Mouse (Mus musculus) naive thymus-derived CD4-positive, alpha-beta T cell, adult 2 months (primary cell): ENCODE results near the gene Mfn1.

Experiments
- DNase-seq: peaks from one replicate; pipeline ENCODE4 v3.0.0-alpha.2; 2011; ENCODE audit warnings: low read depth

The Mfn1 gene

GRCm38 (mm10) chr3:32529303-32529898 lies at the start of gene Mfn1:
Gene Mfn1, plus strand, starts transcription at chr3:32529465.
- peak; percentile 94 for DNase-seq

DNA sequence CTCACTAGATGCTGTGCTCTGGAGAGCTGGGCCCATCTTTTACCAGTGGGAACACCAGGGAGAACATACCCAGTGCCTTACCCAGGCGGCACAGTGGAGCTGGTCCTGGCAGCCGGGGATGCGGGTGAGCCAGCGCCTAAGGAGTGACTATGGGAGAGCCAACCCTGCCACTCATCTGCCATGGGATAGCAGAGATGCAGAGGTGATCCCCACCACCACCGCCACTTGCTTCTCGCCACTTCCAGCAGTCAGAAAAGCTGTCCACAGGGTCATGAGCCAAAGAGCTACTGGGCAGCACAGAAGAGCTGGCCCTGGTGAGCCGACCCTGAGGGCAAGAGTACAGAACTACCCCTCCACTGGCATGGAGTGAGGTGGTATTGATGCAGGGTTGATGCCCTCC lies 49.3 kb upstream of the Mfn1 start:
- no peak for DNase-seq

- DNase-seq, result no peak
These were observed 46.2 kb upstream of the Mfn1 start for GRCm38 (mm10) chr3:32483035-32483434.

DNA sequence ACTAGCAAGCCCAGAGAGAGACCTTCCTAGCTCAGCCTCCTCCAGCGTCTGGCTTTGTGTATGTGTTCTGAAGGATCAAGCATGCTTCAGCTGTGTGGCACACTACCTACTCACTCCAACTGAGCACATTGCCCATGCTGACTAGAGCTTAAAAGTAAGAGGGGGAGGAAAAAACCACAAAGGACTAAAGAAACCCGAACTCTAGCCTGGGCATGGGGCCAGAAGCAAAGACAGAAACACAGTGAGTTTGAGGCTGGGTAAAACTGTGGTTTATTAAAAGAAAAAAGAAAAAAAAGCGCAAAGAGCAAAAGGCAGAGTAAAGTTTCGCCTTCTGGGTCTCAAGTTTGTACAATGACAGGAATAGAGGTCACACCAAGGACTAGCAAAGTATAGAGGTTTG lies 42.7 kb upstream of the Mfn1 start:
- no peak for DNase-seq

DNA sequence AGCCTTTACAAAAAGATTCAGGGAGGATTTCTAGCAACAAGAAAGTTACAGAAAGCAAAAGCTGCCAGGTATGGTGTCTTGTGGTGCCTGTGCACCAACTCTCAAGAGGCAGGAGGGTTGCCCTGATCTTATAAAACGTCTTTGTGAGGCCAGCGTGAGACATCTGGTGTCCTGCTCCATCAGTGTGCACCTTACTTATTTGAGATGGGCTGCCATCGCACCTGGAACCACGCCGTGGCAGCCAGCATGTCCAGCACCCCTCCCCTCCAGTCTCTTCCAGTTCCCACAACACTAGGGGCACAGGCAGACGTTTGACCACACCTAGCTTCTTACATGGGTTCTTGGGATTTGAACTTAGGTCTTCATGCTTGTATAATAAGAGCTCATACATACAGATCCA lies 41.1 kb upstream of the Mfn1 start:
- no peak for DNase-seq

GRCm38 (mm10) chr3:32490076-32490927 lies 39.0 kb upstream of the Mfn1 start:
- DNase-seq, result no peak

DNA sequence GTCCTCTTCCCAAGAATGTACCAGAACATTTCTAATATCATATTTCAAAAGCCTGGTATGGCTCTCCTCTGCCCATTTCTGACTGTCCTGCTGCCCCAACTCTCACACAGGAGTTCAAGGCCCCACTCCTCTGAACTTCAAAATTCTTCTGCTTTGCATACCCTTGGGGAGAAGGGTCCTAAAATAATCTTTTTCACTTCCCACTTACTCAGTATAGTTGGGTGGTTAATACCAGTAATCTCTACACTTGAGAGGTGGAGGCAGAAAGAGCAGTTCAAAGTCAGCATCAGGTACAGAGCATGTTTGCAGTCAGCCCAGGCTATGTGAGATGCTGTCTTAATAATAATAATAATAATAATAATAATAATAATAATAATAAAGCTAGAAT lies 38.3 kb upstream of the Mfn1 start:
- no peak for DNase-seq

DNA sequence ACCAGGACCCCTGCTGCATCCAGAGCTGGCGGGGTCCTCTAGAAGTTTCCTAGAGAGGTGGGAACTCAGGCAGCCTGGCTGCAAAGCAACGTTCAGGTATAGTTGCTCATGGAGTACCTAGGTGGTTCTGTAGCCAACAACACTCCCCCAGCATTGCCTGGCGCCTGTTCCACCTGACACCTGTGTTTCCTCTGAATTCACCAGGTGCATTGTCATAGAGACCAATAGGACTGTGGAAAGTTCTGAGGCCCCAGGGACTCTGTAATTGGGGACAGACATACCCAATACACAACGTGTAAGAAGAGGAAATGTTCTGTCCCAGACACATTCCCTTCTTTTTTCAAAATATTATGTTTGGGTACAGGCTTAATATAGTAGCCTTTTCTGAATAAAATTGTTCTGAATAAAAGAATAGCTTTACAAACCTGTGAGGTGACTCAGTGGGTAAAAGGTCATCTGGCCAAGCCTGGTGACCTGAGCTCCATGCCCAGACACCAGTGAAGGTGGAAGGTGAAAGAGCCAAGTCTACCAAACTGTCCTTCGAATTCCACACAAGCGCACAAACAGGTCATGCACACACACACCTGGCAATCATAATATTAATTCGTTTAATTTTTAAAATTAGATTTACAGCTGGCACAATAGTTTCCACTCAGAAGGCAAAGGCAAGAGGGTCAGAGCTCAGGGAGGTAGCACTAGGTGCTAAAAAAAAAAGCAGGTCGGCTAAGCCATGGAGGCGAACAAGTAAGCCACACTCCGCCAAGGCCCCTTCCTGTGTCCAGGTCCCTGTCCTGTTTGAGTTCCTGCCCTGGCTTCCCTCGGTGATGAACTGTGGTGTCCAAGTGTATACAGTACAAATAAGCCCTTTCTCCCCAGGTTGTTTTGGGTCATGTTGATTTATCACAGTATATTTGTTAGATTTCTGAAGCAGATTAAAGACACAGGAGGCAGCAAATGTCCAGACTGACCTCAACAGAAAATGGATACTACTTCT lies 36.9 kb upstream of the Mfn1 start, which contains the start of gene Kcnmb3:
Kcnmb3 (minus strand) TSS at position 135 of the 994 bp plus-strand sequence.
- no peak for DNase-seq

GRCm38 (mm10) chr3:32494387-32495087 lies 34.7 kb upstream of the Mfn1 start:
- peak; percentile 30 for DNase-seq

DNA sequence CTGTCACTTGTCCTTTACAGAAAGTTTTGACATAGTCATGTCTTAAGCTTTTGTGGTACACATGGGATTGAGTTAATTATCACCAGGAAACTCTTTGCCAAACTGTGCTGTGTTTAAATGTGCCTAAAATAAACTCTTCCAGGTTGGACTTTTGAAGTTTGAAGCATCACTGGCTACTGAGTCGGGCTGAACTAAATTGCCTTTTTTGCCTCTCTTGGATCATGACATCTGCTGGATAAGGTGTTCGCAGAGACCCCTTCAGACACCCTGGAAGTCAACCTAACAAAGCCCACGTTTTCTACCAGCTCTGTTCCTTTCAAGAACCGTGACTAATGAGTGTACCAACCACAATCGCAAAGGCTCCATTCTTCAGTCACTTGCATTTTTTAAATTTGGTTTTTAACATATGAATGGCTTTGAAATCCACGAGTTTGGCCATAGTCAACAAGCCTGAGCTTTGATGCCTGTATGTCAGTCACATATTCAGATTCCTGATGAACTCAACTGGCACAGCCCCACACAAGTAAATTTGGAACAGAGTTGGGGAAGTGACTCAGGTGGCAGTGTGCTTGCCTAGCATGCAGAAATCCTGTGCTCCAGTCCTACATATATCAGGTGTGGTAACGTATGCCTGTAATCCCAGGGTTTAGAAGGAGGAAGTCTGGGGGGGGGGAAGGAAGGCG lies 34.0 kb upstream of the Mfn1 start:
- no peak for DNase-seq

DNA sequence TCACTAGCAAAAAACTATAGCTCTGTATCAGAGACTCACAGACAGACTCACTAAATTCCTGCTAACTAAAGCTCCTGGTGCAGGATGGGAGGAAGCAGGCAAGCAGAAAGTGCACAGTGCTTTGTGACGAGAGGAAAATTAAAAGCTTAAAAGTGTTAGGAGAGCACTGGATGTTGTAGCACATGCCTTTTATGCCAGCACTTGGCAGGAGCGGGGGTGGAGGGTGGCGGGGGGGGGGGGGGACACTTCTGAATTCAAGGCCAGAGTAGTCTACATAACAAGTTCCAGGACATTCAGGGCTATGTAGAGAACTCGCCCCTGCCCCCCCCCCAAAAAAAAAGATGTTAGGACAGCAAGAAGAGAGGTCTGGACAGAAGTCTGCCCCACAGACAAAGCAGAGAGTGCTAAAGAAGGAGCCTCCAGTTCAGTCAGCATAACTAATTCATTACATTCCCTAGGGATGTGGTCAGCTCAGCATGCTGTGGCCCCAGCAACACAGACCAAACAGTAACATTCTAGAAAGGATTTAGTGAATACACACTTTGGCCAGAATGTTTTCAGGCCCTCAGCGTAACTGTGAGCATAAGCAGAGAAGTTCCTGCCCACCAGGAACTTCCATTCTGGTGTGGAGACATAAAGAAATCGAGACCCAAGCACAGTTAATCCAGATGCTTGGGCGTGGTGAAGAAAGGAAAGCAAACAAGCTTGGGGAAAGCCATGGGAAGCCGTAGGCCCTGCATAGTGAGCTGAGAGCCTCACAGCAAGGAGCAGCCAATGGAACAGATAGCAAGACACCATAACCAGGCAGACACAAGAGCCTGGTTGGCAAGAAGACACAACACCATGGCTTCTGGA lies 33.2 kb upstream of the Mfn1 start:
- no peak for DNase-seq

DNA sequence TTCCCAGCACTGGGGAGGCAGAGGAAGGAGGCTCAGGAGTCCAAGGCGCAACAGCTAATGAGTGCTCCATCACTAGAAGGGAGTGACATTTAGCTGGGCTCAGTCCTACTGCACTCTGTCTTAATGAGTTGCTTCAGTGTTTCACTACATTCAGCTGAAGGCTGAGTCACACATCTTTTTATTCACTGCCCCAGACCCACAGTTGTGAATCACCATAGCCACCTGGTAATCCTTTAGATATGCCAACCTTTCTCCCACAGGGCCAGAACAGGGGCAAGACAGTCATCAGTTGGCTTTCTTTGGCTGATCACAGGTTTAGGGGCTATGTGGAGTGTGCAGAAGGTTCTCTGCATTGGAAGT lies 32.6 kb upstream of the Mfn1 start:
- no peak for DNase-seq

- DNase-seq, result no peak
These were observed 28.9 kb upstream of the Mfn1 start for GRCm38 (mm10) chr3:32500346-32500745.

- no peak for DNase-seq
These were observed 23.4 kb upstream of the Mfn1 start for GRCm38 (mm10) chr3:32505841-32506240.

GRCm38 (mm10) chr3:32506366-32507225 lies 22.7 kb upstream of the Mfn1 start:
- DNase-seq, result no peak

- peak; percentile 93 for DNase-seq
These were observed 20.5 kb upstream of the Mfn1 start for GRCm38 (mm10) chr3:32508666-32509324.

DNA sequence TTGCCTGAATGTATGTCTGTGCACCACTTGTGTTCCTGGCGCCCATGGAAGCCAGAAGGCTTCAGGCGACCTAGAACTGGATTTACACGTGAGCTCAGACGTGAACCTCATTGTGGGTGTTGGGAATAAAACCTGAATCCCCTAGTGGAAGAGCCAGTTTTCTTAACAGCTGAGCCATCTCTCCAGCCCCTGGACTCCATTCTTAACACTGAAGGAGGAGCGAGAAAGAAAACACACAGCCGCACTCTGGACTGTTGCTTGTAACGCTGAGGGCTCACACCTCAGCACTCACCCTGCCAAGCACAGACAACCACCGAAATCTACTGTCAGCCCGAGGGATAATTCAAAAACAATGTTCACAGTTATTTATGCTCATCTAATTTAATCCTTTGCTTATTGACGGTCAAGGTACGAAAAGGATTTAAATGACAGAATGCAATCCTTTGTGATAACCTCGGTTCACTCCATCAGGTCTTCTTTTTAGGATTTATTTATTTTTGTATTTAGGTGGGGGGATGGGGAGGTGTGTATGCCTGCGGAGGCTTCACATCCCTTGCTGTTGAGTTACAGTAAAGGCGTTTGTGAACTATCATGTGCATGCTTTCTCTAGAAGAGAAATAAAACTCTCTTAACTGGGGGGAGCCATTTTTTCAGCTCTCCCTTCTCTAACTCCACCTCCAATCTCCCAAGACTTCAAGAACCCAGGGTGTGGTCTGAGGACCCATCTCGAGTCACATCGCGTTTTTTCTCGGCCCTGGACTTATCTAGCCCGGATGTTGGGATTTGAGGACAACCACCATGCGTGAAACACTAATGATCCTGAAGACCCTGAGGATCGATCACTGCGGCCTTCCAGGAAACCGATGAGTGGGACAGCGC lies 19.5 kb upstream of the Mfn1 start, which contains the start of gene Zfp639:
Zfp639 (plus strand) TSS at position 764 of the 879 bp plus-strand sequence.
- DNase-seq, result no peak
